Mouse (Mus musculus) lung, postnatal 25 days (tissue): Measurements from ENCODE around the gene Pdgfd.
"Not testable (repeated sequence)": the region's sequence is repeated elsewhere in the genome, so short reads cannot be mapped to it uniquely, and the experiment has no call there.

Experiments used
- DNase-seq: peaks from one replicate; pipeline ENCODE4 v3.0.0; 2022; ENCODE audit warnings: low spot score

The Pdgfd gene

GRCm38 (mm10) chr9:6168391-6169037 is at the start of gene Pdgfd:
Pdgfd (plus strand) TSS chr9:6168584.
- peak; percentile 59 for DNase-seq

DNA sequence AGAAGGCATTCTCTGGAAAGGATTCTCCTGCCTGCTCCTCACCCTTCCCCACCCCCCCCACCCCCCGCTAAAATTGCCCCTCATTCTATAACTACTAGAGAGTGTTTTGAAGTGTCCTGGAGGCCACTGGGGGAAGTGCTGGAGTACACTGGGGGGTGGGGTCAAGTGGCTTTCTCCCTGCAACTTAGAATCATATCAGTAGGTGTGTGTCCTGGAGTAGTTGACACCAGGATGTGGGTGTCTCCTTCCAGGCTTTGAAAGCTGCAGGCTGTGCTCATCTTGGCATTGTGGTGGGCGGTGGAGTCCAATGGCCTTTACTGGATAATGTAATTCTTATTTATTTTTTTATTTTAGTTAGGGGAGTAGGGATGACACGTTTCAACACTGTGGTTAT is 651 bp downstream of the Pdgfd start:
- DNase-seq: no peak

DNA sequence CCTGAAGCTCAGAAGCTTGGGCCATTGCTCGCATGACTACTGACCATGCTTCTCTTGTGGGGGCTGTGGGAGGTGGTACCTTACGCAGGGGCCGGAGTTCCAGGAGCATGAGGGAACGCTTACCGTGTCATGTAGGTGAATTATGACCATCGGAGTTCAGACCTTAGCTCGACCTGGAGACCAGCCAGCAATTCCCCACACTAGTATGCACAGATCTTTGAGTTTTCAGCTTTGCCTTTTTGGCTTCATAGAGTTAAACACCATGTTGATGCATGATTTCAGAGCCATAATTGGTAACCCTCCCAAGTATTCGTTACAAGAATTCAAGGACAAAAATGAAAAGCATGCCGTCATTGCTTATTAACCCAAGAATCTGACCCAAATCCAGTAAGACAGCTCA is 2.6 kb downstream of the Pdgfd start:
- no peak for DNase-seq

DNA sequence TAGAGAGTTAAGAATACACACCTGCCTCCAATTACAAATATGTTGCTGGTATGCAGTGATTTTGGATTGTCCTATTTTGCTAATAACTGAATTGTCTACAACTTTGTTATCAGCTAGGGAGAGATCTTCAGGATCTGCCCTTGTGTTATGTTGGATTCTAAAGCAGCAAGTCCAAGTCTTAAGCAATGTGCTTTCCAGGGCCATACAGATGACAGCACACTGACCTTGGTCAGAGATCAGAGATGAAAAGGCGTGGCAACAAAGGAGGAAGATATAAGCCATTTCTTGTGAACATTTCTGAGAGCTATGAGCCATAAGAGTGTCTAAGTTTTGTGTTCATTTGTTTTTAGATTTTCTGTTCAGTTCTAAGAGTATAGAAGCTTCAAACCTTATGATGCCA is 4.9 kb downstream of the Pdgfd start:
- DNase-seq: no peak

- no peak for DNase-seq
Measured at GRCm38 (mm10) chr9:6175731-6176130, 7.3 kb downstream of the Pdgfd start.

DNA sequence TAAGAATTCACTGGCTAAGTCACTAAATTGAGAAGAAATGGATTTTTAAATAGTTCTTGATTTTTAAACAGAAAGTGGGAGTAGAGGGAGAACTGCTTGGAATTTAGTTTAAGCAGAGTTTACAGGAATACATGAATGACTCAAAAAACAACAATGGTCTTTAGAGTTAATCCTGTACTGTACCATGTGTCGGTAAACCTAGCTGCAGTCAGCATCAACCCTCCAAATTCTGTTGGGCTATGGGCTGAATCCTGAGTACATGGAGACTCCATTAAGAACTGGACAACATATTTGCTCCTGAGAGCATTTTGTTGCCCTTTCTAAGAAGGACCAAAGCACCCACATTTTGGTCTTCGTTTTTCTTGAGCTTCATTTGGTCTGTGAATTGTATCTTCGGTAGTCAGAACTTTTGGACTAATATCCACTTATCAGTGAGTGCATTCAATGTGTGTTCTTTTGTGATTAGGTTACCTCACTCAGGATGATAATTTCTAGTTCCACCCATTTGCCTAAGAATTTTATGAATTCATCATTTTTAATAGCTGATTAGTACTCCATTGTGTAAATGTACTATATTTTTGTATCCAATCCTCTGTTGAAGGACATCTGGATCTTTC is 14.0 kb downstream of the Pdgfd start:
- no peak for DNase-seq

DNA sequence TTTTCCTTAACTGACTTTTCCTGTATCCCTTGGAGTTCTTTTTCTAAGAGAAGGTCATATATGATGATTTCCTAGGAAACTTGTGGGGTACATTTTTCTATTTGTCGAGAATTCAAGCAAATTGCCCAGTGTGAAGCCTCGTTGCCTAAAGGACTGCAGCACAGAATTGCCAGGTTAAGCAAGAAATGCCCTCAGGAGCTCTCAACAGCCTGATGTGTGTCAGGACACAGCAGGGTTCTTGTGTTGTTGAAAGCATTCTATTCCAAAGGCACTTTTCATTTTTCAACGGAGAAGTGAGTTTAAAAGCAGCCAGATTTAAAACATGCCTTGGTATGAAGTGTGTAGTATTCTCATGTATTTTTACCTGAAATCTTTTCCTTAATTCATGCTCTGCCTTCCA is 19.6 kb downstream of the Pdgfd start:
- DNase-seq: no peak

- DNase-seq: no peak
Measured at GRCm38 (mm10) chr9:6193352-6193751, 25.0 kb downstream of the Pdgfd start.

DNA sequence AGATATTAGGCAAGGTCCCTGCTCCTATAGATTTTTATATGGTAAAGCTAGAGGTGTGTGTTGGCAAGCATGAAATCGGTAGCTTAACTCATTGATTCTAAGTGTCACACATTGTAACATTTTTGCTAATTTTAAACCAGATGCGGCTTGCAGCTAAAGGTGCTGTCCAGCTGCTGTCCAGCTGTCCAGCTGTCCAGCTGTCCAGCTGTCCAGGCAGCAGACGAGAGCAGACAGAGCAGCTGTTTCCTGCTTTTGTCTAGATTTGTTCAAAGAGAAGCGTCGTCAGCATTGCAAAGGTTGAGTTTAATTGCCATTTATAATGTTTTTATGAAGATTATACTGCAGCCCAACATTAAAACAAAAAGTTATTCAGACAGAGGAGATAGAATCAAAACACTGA is 44.5 kb downstream of the Pdgfd start:
- DNase-seq: no peak

- DNase-seq: no peak
Measured at GRCm38 (mm10) chr9:6217505-6217904, 49.1 kb downstream of the Pdgfd start.

GRCm38 (mm10) chr9:6235982-6236381 is 67.6 kb downstream of the Pdgfd start:
- DNase-seq: not testable (repeated sequence)

GRCm38 (mm10) chr9:6250320-6250719 is 81.9 kb downstream of the Pdgfd start:
- DNase-seq: no peak

GRCm38 (mm10) chr9:6251990-6252389 is 83.6 kb downstream of the Pdgfd start:
- no peak for DNase-seq

DNA sequence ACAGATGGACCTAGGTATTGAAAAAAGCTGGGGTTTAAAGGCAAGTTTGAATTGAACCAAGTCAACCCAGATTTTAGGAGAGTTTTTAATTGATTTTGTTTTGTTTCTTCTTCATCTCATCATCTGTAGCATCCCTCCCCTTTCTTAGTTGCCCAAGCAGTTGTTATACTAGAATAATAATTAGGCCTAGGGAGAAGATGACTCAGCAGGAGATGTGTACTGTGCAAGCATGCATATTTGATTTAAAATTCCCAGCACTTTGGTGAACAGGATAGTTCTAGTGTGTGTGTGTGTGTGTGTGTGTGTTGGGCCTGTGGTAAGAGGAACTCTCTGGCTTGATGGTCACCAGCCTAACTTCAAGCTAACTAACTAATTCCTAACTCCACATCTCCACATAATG is 88.7 kb downstream of the Pdgfd start:
- no peak for DNase-seq

- no peak for DNase-seq
Measured at GRCm38 (mm10) chr9:6264820-6265219, 96.4 kb downstream of the Pdgfd start.

GRCm38 (mm10) chr9:6269796-6270280 is 101.5 kb downstream of the Pdgfd start, which contains the start of gene Ddi1:
Ddi1 (minus strand) TSS chr9:6269846.
- no peak for DNase-seq

DNA sequence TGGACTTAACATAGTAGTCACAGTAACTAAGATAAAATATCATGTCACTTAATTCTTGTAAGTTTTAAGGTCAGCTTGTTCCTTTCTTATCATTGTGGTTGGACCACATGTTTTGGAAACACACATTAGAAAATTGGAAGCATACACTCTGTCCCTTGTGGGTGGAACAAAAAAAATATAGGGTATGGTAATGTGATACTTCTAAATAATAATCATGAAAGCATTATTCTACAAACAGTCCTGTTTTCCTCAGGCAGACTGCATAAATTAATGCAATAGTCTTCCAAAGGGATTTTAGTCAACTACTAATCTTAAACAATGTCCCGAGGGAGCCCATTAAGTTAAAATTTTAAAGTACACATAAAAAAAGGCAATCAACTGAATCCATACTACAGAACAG is 108.0 kb downstream of the Pdgfd start:
- no peak for DNase-seq

- DNase-seq: no peak
Measured at GRCm38 (mm10) chr9:6277526-6277925, 109.1 kb downstream of the Pdgfd start.

- DNase-seq: no peak
Measured at GRCm38 (mm10) chr9:6286770-6287169, 118.4 kb downstream of the Pdgfd start.

GRCm38 (mm10) chr9:6289211-6289696 is 120.9 kb downstream of the Pdgfd start:
- no peak for DNase-seq

DNA sequence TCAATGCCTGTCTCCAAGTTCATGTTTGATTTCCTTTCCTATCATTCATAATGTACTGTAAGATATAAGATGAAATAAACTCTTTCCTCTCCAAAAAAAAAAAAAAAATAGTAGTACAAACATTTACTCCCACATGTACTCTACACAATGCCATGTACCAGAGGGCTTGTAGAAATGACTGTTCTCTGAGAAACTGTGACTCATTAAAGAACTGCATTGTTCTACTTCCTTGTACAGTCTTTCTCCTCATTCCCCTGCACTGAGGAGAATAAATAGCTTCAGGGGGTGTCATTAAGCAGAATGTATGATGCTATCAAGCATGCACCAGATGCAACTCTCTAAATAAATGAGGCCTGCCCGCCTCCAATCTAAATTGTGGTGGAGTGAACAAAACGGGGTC is 130.2 kb downstream of the Pdgfd start:
- no peak for DNase-seq

GRCm38 (mm10) chr9:6302050-6302449 is 133.7 kb downstream of the Pdgfd start:
- DNase-seq: no peak

DNA sequence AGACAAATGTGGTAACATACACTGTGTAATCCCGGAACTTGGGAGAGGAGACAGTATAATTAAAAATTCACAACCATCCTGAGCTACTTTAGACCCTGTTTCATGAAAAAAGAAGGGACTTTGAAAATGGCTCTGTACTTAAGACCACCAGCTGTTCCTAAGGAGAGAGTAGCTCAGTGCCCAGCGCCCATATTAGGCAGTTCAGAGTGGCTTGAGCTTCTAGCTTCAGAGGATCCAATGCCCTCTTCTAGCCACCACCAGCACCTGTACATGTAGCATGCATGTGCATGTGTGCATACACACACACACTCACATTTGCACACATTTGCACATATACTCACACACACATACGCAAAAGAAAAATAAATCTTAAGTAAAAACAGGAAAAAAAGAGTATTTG is 136.2 kb downstream of the Pdgfd start:
- no peak for DNase-seq

DNA sequence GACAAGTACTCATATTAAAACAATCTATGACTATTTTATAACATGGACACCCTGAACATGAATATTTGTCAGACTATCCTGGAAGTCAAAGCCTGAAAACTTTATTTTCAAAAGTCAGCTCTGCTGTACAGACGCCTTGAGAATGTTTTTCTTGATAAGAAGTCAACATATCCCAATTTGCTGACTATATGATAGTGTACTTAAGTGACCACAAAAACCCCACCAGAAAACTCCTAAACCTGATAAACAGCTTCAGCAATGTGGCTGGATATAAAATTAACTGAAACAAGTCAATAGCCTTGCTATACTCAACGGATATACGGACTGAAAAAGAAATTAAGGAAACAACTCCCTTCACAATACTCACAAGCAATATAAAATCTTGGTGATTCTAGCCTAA is 137.5 kb downstream of the Pdgfd start:
- no peak for DNase-seq
